Mouse (Mus musculus): ENCODE data around the gene Hist1h3g. TPM values are rescaled to one million over a fixed set of nuclear protein-coding genes. Genes with fewer than 3 reads are reported as not detected.
"Not testable (repeated sequence)": the region's sequence is repeated elsewhere in the genome, so short reads cannot be mapped to it uniquely, and the experiment has no call there.

Hist1h3g gene
- 4.1 and 5.5 TPM in 2 replicates for polyA plus RNA-seq (2015; fragmentation: Nextera tagmentation; extraction: Ambion mirVana)

- peak within 1 kb of the TSS; percentile 99 for H3K27ac ChIP-seq (replicated peaks)
- H3K36me3 ChIP-seq; H3K27me3 ChIP-seq (replicated peaks); H3K9me3 ChIP-seq: not testable (repeated sequence)
- peaks cover 42% of the 10 kb centered on the region for H3K4me1 ChIP-seq
- WGBS = 1% methylated on average over 49 of the region's 62 CpGs
- peak within 1 kb of the TSS; percentile 70 for H3K4me3 ChIP-seq
- ATAC-seq (ENCODE audit: extremely low read depth, insufficient number of reproducible peaks, low FRiP score, low TSS enrichment) = peak; percentile 87
- peak within 1 kb of the TSS; percentile 84 for H3K9ac ChIP-seq
- H3K4me2 ChIP-seq = peak within 1 kb of the TSS; percentile 81
Observed at GRCm38 (mm10) chr13:23535137-23536075, at the start of gene Hist1h3g. TSS of gene Hist1h3g (plus strand) at chr13:23535422.

GRCm38 (mm10) chr13:23488400-23489322, 46.6 kb upstream of the Hist1h3g start, which contains the start of gene Btn2a2:
TSS of gene Btn2a2 (minus strand) at chr13:23488857.
- H3K36me3 ChIP-seq = no peaks in the 10 kb centered on the region
- H3K9ac ChIP-seq = peak within 1 kb of the TSS; percentile 69
- H3K27ac ChIP-seq (replicated peaks) = no peak within 1 kb of the TSS
- H3K9me3 ChIP-seq = no peaks in the 10 kb centered on the region
- peaks cover 8% of the 10 kb centered on the region; the same call in 1 of the 2 replicates for H3K27me3 ChIP-seq (replicated peaks)
- peak; percentile 88 for ATAC-seq (ENCODE audit: extremely low read depth, insufficient number of reproducible peaks, low FRiP score, low TSS enrichment)
- H3K4me2 ChIP-seq = peak within 1 kb of the TSS; percentile 79
- peaks cover 31% of the 10 kb centered on the region for H3K4me1 ChIP-seq
- H3K4me3 ChIP-seq = peak within 1 kb of the TSS; percentile 50
- 4% methylated on average over 14 of the region's 14 CpGs for WGBS

- Histone ChIP-seq H3K27me3 (replicated peaks) (peaks cover 8% of the 10 kb centered on the region; the same call in 1 of the 2 replicates), H3K9ac (no peak overlapping the region), H3K36me3 (no peaks in the 10 kb centered on the region), H3K9me3 (no peaks in the 10 kb centered on the region), H3K4me2 (no peak overlapping the region), H3K27ac (replicated peaks) (no peak overlapping the region), H3K4me3 (no peak overlapping the region), H3K4me1 (peaks cover 37% of the 10 kb centered on the region)
- 12% methylated on average over 1 of the region's 1 CpGs for WGBS
- no peak for ATAC-seq (ENCODE audit: extremely low read depth, insufficient number of reproducible peaks, low FRiP score, low TSS enrichment)
Observed at GRCm38 (mm10) chr13:23490863-23491262, 44.4 kb upstream of the Hist1h3g start.

GRCm38 (mm10) chr13:23491263-23491662, 44.0 kb upstream of the Hist1h3g start:
- no peak for ATAC-seq (ENCODE audit: extremely low read depth, insufficient number of reproducible peaks, low FRiP score, low TSS enrichment)
- H3K4me1 ChIP-seq = peaks cover 37% of the 10 kb centered on the region
- no peak overlapping the region for H3K4me2 ChIP-seq
- H3K9ac ChIP-seq = no peak overlapping the region
- no peak overlapping the region for H3K27ac ChIP-seq (replicated peaks)
- 8% methylated on average over 1 of the region's 1 CpGs for WGBS
- peaks cover 8% of the 10 kb centered on the region; the same call in 1 of the 2 replicates for H3K27me3 ChIP-seq (replicated peaks)
- H3K36me3 ChIP-seq = no peaks in the 10 kb centered on the region
- no peaks in the 10 kb centered on the region for H3K9me3 ChIP-seq
- no peak overlapping the region for H3K4me3 ChIP-seq

GRCm38 (mm10) chr13:23491990-23492389, 43.2 kb upstream of the Hist1h3g start:
- H3K4me3 ChIP-seq = peak overlapping the region; percentile 52
- no peak overlapping the region for H3K27ac ChIP-seq (replicated peaks)
- peak overlapping the region; percentile 69 for H3K9ac ChIP-seq
- H3K9me3 ChIP-seq = no peaks in the 10 kb centered on the region
- ATAC-seq (ENCODE audit: extremely low read depth, insufficient number of reproducible peaks, low FRiP score, low TSS enrichment) = no peak
- 6% methylated on average over 14 of the region's 14 CpGs for WGBS
- H3K27me3 ChIP-seq (replicated peaks) = peaks cover 8% of the 10 kb centered on the region; the same call in 1 of the 2 replicates
- H3K4me2 ChIP-seq = peak overlapping the region; percentile 67
- H3K36me3 ChIP-seq = no peaks in the 10 kb centered on the region
- peaks cover 37% of the 10 kb centered on the region for H3K4me1 ChIP-seq

- Histone ChIP-seq H3K27me3 (replicated peaks) (no peaks in the 10 kb centered on the region), H3K27ac (replicated peaks) (no peak overlapping the region), H3K4me1 (peaks cover 55% of the 10 kb centered on the region), H3K9ac (no peak overlapping the region), H3K36me3 (no peaks in the 10 kb centered on the region), H3K4me2 (no peak overlapping the region), H3K9me3 (no peaks in the 10 kb centered on the region), H3K4me3 (no peak overlapping the region)
- 70% methylated on average over 6 of the region's 6 CpGs for WGBS
- ATAC-seq (ENCODE audit: extremely low read depth, insufficient number of reproducible peaks, low FRiP score, low TSS enrichment) = no peak
Observed at GRCm38 (mm10) chr13:23495526-23495925, 39.7 kb upstream of the Hist1h3g start.

GRCm38 (mm10) chr13:23497656-23498321, 37.4 kb upstream of the Hist1h3g start:
- Histone ChIP-seq H3K4me3 (peak overlapping the region; percentile 51), H3K27me3 (replicated peaks) (no peaks in the 10 kb centered on the region), H3K4me1 (peaks cover 47% of the 10 kb centered on the region), H3K9me3 (no peaks in the 10 kb centered on the region), H3K9ac (peak overlapping the region; percentile 76), H3K4me2 (peak overlapping the region; percentile 70), H3K27ac (replicated peaks) (peak overlapping the region; percentile 61), H3K36me3 (no peaks in the 10 kb centered on the region)
- no peak for ATAC-seq (ENCODE audit: extremely low read depth, insufficient number of reproducible peaks, low FRiP score, low TSS enrichment)
- WGBS = 4% methylated on average over 19 of the region's 19 CpGs

- Histone ChIP-seq H3K4me3 (peak overlapping the region; percentile 51), H3K9ac (peak overlapping the region; percentile 76), H3K9me3 (no peaks in the 10 kb centered on the region), H3K27me3 (replicated peaks) (no peaks in the 10 kb centered on the region), H3K4me2 (peak overlapping the region; percentile 70), H3K27ac (replicated peaks) (peak overlapping the region; percentile 61), H3K36me3 (no peaks in the 10 kb centered on the region), H3K4me1 (peaks cover 41% of the 10 kb centered on the region)
- WGBS = 2% methylated on average over 10 of the region's 10 CpGs
- ATAC-seq (ENCODE audit: extremely low read depth, insufficient number of reproducible peaks, low FRiP score, low TSS enrichment) = no peak
Observed at GRCm38 (mm10) chr13:23498653-23499052, 36.6 kb upstream of the Hist1h3g start.

GRCm38 (mm10) chr13:23499943-23500342, 35.3 kb upstream of the Hist1h3g start:
- no peak overlapping the region for H3K4me3 ChIP-seq
- ATAC-seq (ENCODE audit: extremely low read depth, insufficient number of reproducible peaks, low FRiP score, low TSS enrichment) = no peak
- 11% methylated on average over 7 of the region's 7 CpGs for WGBS
- H3K9ac ChIP-seq = no peak overlapping the region
- no peaks in the 10 kb centered on the region for H3K36me3 ChIP-seq
- peaks cover 45% of the 10 kb centered on the region for H3K4me1 ChIP-seq
- no peaks in the 10 kb centered on the region for H3K27me3 ChIP-seq (replicated peaks)
- H3K4me2 ChIP-seq = peak overlapping the region; percentile 70; the same call in 1 of the 2 replicates
- H3K9me3 ChIP-seq = no peaks in the 10 kb centered on the region
- H3K27ac ChIP-seq (replicated peaks) = no peak overlapping the region

- no peak overlapping the region for H3K27ac ChIP-seq (replicated peaks)
- WGBS = 4% methylated on average over 17 of the region's 17 CpGs
- no peaks in the 10 kb centered on the region for H3K9me3 ChIP-seq
- H3K9ac ChIP-seq = no peak overlapping the region
- H3K27me3 ChIP-seq (replicated peaks) = no peaks in the 10 kb centered on the region
- peak overlapping the region; percentile 62 for H3K4me2 ChIP-seq
- no peak for ATAC-seq (ENCODE audit: extremely low read depth, insufficient number of reproducible peaks, low FRiP score, low TSS enrichment)
- H3K4me1 ChIP-seq = peaks cover 51% of the 10 kb centered on the region
- peak overlapping the region; percentile 35 for H3K4me3 ChIP-seq
- H3K36me3 ChIP-seq = no peaks in the 10 kb centered on the region
Observed at GRCm38 (mm10) chr13:23500424-23501200, 34.6 kb upstream of the Hist1h3g start.

All from heart, embryonic 13.5 days (tissue).